Mouse (Mus musculus) forebrain, embryonic 11.5 days (tissue): ENCODE measurements at regions not wholly inside any gene's neighbourhood (a gene's known extent, or its start where the extent isn't known, plus 50 kb on each side); places are given as distances from the start of the nearest gene placed in this dataset.
"Not testable (repeated sequence)": the region's sequence is repeated elsewhere in the genome, so short reads cannot be mapped to it uniquely, and the experiment has no call there.

Source experiments
- ATAC-seq: fragments of 200-750 bp; cut with Nextera tagmentation; replicated peaks from 2 replicates; pipeline ENCODE4 v1.8.0; 2017; ENCODE audit warnings: moderate TSS enrichment; ENCODE audit not compliant: low FRiP score
- DNase-seq: peaks from one replicate; pipeline ENCODE4 v3.0.0-alpha.2; 2017; ENCODE audit warnings: low spot score
- H3K27ac ChIP-seq: fragments of 300-500 bp; sonication (generic); 2 replicates; pipeline ENCODE4 v1.5.1; 2014; ENCODE audit warnings: low read depth, low read length
- H3K27me3 ChIP-seq: fragments of 300-500 bp; sonication (generic); 2 replicates; pipeline ENCODE4 v1.6.1; 2014; ENCODE audit warnings: mild to moderate bottlenecking, low read length, mixed read lengths; ENCODE audit not compliant: control insufficient read depth, insufficient read depth
- H3K36me3 ChIP-seq: fragments of 300-500 bp; sonication (generic); 2 replicates; pipeline ENCODE4 v1.6.1; 2014; ENCODE audit warnings: mild to moderate bottlenecking, low read length, moderate library complexity, mixed read lengths; ENCODE audit not compliant: control insufficient read depth, insufficient read depth
- H3K4me1 ChIP-seq: fragments of 300-500 bp; sonication (generic); replicated peaks from 2 replicates; pipeline ENCODE4 v1.6.1; 2014; ENCODE audit warnings: low read length, mixed read lengths; ENCODE audit not compliant: control insufficient read depth, insufficient read depth
- H3K4me2 ChIP-seq: fragments of 300-500 bp; sonication (generic); 2 replicates; pipeline ENCODE4 v1.6.1; 2014; ENCODE audit warnings: low read depth, mild to moderate bottlenecking, low read length, moderate library complexity, mixed read lengths; ENCODE audit not compliant: severe bottlenecking
- H3K4me3 ChIP-seq: fragments of 300-500 bp; sonication (generic); 2 replicates; pipeline ENCODE4 v1.5.1; 2014; ENCODE audit warnings: low read depth, low read length
- H3K9ac ChIP-seq: fragments of 300-500 bp; sonication (generic); 2 replicates; pipeline ENCODE4 v1.6.1; 2014; ENCODE audit warnings: low read length
- H3K9me3 ChIP-seq: fragments of 300-500 bp; sonication (generic); 2 replicates; pipeline ENCODE4 v1.6.1; 2016; ENCODE audit warnings: low read length, mixed read lengths; ENCODE audit not compliant: control insufficient read depth
- WGBS: fragments of 180-500 bp; shearing (Covaris S2); extraction: QIAGEN DNeasy Blood & Tissue Kit; methylation state at CpG from one replicate; pipeline ENCODE4 v1.1.7; 2014; 5-methylcytosine and 5-hydroxymethylcytosine counted together

- H3K4me1 ChIP-seq: 0 out of 2 replicates have a peak, but pooled peaks cover 3% of the 10 kb centered on the region
- 79% methylated on average over 8 of the region's 8 CpGs for WGBS
- no peaks in the 10 kb centered on the region for H3K9me3 ChIP-seq
- no peak overlapping the region for H3K9ac ChIP-seq
- no peak overlapping the region for H3K27ac ChIP-seq
- H3K27me3 ChIP-seq: no peaks in the 10 kb centered on the region
- ATAC-seq (no peak), DNase-seq (no peak)
- H3K4me3 ChIP-seq: no peak overlapping the region
- H3K4me2 ChIP-seq: no peak overlapping the region
- no peaks in the 10 kb centered on the region for H3K36me3 ChIP-seq
Observed at GRCm38 (mm10) chr13:44674926-44675650, 54.2 kb upstream of the Jarid2 start.

- H3K27ac ChIP-seq: no peak overlapping the region
- H3K4me3 ChIP-seq: no peak overlapping the region
- H3K9ac ChIP-seq: no peak overlapping the region
- no peaks in the 10 kb centered on the region for H3K27me3 ChIP-seq
- 0 out of 2 replicates have a peak, but pooled peaks cover 3% of the 10 kb centered on the region for H3K4me1 ChIP-seq
- ATAC-seq: no peak
- no peak for DNase-seq
- no peaks in the 10 kb centered on the region for H3K36me3 ChIP-seq
- H3K4me2 ChIP-seq: no peak overlapping the region
- H3K9me3 ChIP-seq: no peaks in the 10 kb centered on the region
- 90% methylated on average over 6 of the region's 6 CpGs for WGBS
Observed at GRCm38 (mm10) chr13:44676041-44676440, 53.2 kb upstream of the Jarid2 start.

- Histone ChIP-seq H3K36me3 (no peaks in the 10 kb centered on the region), H3K27me3 (no peaks in the 10 kb centered on the region), H3K4me2 (no peak overlapping the region), H3K4me1 (0 out of 2 replicates have a peak, but pooled peaks cover 3% of the 10 kb centered on the region), H3K9ac (no peak overlapping the region), H3K9me3 (no peaks in the 10 kb centered on the region), H3K27ac (no peak overlapping the region), H3K4me3 (no peak overlapping the region)
- 78% methylated on average over 3 of the region's 3 CpGs for WGBS
- DNase-seq (no peak), ATAC-seq (no peak)
Observed at GRCm38 (mm10) chr13:44678121-44678520, 51.2 kb upstream of the Jarid2 start.

GRCm38 (mm10) chr13:44679457-44679856 is 49.8 kb upstream of the Jarid2 start:
- not testable (repeated sequence) for H3K36me3 ChIP-seq, ATAC-seq, H3K4me3 ChIP-seq, H3K9me3 ChIP-seq, H3K4me2 ChIP-seq, H3K27me3 ChIP-seq, DNase-seq, H3K27ac ChIP-seq, H3K9ac ChIP-seq, H3K4me1 ChIP-seq
- 92% methylated on average over 6 of the region's 7 CpGs for WGBS
